Comparison of ENCODE assay signal across 10 mouse cellular contexts in genomic region chr3:89847596-89847995, GRCm38 (mm10). TPM values are rescaled to one million over a fixed set of nuclear protein-coding genes. Genes with fewer than 3 reads are reported as not detected.
DNase-seq lines count a peak whose midpoint lies in the region; ATAC-seq and TF ChIP-seq lines count a peak whose summit lies in the region.
"Had no signal": no experiment of that assay in that cellular context is flagged by ENCODE, and none has a peak within 500 bp of the region (broad histone marks: within the 10 kb centered on the region; RNA-seq: fewer than 3 reads in every experiment).

No protein-coding gene starts in this region.

- H3K4me2 ChIP-seq in intestine, embryonic 14.5 days (ENCODE audit: low read length), result no peak overlapping the region
- H3K4me2 ChIP-seq in intestine, postnatal 0 days (replicated peaks; ENCODE audit: low read depth), result no peak overlapping the region
- H3K4me2 ChIP-seq in liver, embryonic 12.5 days, result no peak overlapping the region
- H3K4me2 ChIP-seq: midbrain, embryonic 12.5 days had no signal

- no peak for DNase-seq in intestine, embryonic 14.5 days (ENCODE audit: low spot score)
- no peak for DNase-seq in frontal cortex, postnatal 36 days (ENCODE audit: low spot score in 2 of 2)
- DNase-seq in embryo, embryonic 10 days (ENCODE audit: low spot score), result no peak
- DNase-seq in retina, embryonic 14.5 days (ENCODE audit: low spot score), result no peak
- DNase-seq: embryo, embryonic 11 days had no signal

- H3K27ac ChIP-seq in intestine, embryonic 14.5 days (ENCODE audit: low read depth), result 0 out of 2 replicates have a peak overlapping the region, but pooled peaks have one; percentile 18
- no peak overlapping the region for H3K27ac ChIP-seq in intestine, postnatal 0 days (ENCODE audit: low read depth, low read length)
- peak overlapping the region; percentile 55 for H3K27ac ChIP-seq in liver, embryonic 12.5 days
- H3K27ac ChIP-seq in small intestine, adult 2 months (ENCODE audit: insufficient read depth, low read depth, low read length), result 0 out of 2 replicates have a peak overlapping the region, but pooled peaks have one; percentile 3
- H3K27ac ChIP-seq: midbrain, embryonic 12.5 days had no signal

- H3K27me3 ChIP-seq in intestine, embryonic 14.5 days (replicated peaks; ENCODE audit: control insufficient read depth, insufficient read depth, low read length), result no peaks in the 10 kb centered on the region
- H3K27me3 ChIP-seq in intestine, postnatal 0 days (replicated peaks; ENCODE audit: control insufficient read depth, insufficient read depth, low read length), result no peaks in the 10 kb centered on the region
- no peaks in the 10 kb centered on the region for H3K27me3 ChIP-seq in liver, embryonic 12.5 days (replicated peaks)
- H3K27me3 ChIP-seq in small intestine, adult 2 months (ENCODE audit: control insufficient read depth, insufficient read depth, low read length), result no peaks in the 10 kb centered on the region
- H3K27me3 ChIP-seq: midbrain, embryonic 12.5 days had no signal

- H3K4me3 ChIP-seq in intestine, embryonic 14.5 days (ENCODE audit: low read depth, low read length), result no peak overlapping the region
- H3K4me3 ChIP-seq in intestine, postnatal 0 days (ENCODE audit: low read depth, low read length), result no peak overlapping the region
- H3K4me3 ChIP-seq in liver, embryonic 12.5 days, result no peak overlapping the region
- no peak overlapping the region for H3K4me3 ChIP-seq in small intestine, adult 2 months (ENCODE audit: low read depth, low read length)
- H3K4me3 ChIP-seq: midbrain, embryonic 12.5 days had no signal

- H3K36me3 ChIP-seq in intestine, embryonic 14.5 days (ENCODE audit: control insufficient read depth, insufficient read depth, low read length), result no peaks in the 10 kb centered on the region
- H3K36me3 ChIP-seq in intestine, postnatal 0 days (ENCODE audit: control insufficient read depth, insufficient read depth), result no peaks in the 10 kb centered on the region
- H3K36me3 ChIP-seq in liver, embryonic 12.5 days, result no peaks in the 10 kb centered on the region
- H3K36me3 ChIP-seq in small intestine, adult 2 months (ENCODE audit: control insufficient read depth, insufficient read depth, low read length), result no peaks in the 10 kb centered on the region
- H3K36me3 ChIP-seq: midbrain, embryonic 12.5 days had no signal

- WGBS in intestine, embryonic 14.5 days, result 70% methylated on average over 6 of the region's 6 CpGs
- 82% methylated on average over 6 of the region's 6 CpGs for WGBS in intestine, postnatal 0 days
- WGBS in liver, embryonic 12.5 days (ENCODE audit: insufficient replicate concordance), result 54% methylated on average over 6 of the region's 6 CpGs
- WGBS in small intestine, adult 2 months, result 73% methylated on average over 6 of the region's 6 CpGs

- no peak overlapping the region for H3K9ac ChIP-seq in intestine, embryonic 14.5 days (ENCODE audit: low read length)
- H3K9ac ChIP-seq in intestine, postnatal 0 days (ENCODE audit: low read depth, low read length), result no peak overlapping the region
- no peak overlapping the region for H3K9ac ChIP-seq in liver, embryonic 12.5 days
- H3K9ac ChIP-seq: midbrain, embryonic 12.5 days had no signal

- no peak for ATAC-seq in intestine, embryonic 14.5 days (replicated peaks; ENCODE audit: low FRiP score, low TSS enrichment, low read depth)
- no peak for ATAC-seq in intestine, postnatal 0 days
- peak; percentile 48 to 49; a peak in 2 of 4 replicates for ATAC-seq in hematopoietic stem cell, adult 5-6 weeks (replicated peaks in 1 of 2; ENCODE audit: insufficient read depth in 1 of 2, low FRiP score in 2 of 2, low TSS enrichment in 1 of 2, low read depth in 1 of 2, poor library complexity in 2 of 2, severe bottlenecking in 2 of 2)
- peak; percentile 44 for ATAC-seq in liver, embryonic 12.5 days

- no peaks in the 10 kb centered on the region for H3K9me3 ChIP-seq in intestine, embryonic 14.5 days (ENCODE audit: control insufficient read depth, low read length)
- no peaks in the 10 kb centered on the region for H3K9me3 ChIP-seq in intestine, postnatal 0 days (ENCODE audit: control insufficient read depth)
- no peaks in the 10 kb centered on the region for H3K9me3 ChIP-seq in liver, embryonic 12.5 days (replicated peaks)
- H3K9me3 ChIP-seq: midbrain, embryonic 12.5 days had no signal

- no peaks in the 10 kb centered on the region for H3K4me1 ChIP-seq in intestine, embryonic 14.5 days (replicated peaks; ENCODE audit: control insufficient read depth, insufficient read depth, low read length)
- H3K4me1 ChIP-seq in intestine, postnatal 0 days (replicated peaks; ENCODE audit: control insufficient read depth, insufficient read depth, low read length), result no peaks in the 10 kb centered on the region
- peaks cover 12% of the 10 kb centered on the region for H3K4me1 ChIP-seq in liver, embryonic 12.5 days
- no peaks in the 10 kb centered on the region for H3K4me1 ChIP-seq in small intestine, adult 2 months (ENCODE audit: control insufficient read depth, insufficient read depth, insufficient read length, low read length)
- H3K4me1 ChIP-seq: midbrain, embryonic 12.5 days had no signal

- no peak for TF ChIP-seq POLR2A in small intestine, adult 2 months (IDR thresholded peaks at IDR 0.05; ENCODE audit: low read depth, low read length)

- no peak for TF ChIP-seq CTCF in intestine, postnatal 0 days (IDR thresholded peaks at IDR 0.05; ENCODE audit: low read depth)
- no peak for TF ChIP-seq CTCF in small intestine, adult 2 months (IDR thresholded peaks at IDR 0.05; ENCODE audit: extremely low read depth, insufficient read length, insufficient replicate concordance, low read depth, low read length)

RNA-seq across cellular contexts. Expression of gene She, which starts 16.4 kb away (rescaled TPM):
- polyA plus RNA-seq in intestine, embryonic 14.5 days (2014; fragmentation: Nextera tagmentation; extraction: Ambion mirVana), result 4.2 TPM in 2 replicates
- 1.6 and 1.8 TPM in 2 replicates for polyA plus RNA-seq in intestine, postnatal 0 days (2015; fragmentation: Nextera tagmentation; extraction: Ambion mirVana)
- total RNA-seq in hematopoietic stem cell, adult 5-6 weeks (2017), result 0.50 TPM in 1 of 2 replicates, not detected in the other
- 2.9 and 3.1 TPM in 2 replicates for polyA plus RNA-seq in liver, embryonic 12.5 days (2016; fragmentation: Nextera tagmentation; extraction: Ambion mirVana)
- 0.56 and 0.79 TPM in 2 replicates for polyA plus RNA-seq in small intestine, adult 2 months (2012; rRNA removed)

Comparison
In these comparisons a context has a peak if more than half of its experiments do, and no peak if none do; other contexts are left out.
1. ATAC-seq: peak in hematopoietic stem cell, adult 5-6 weeks (2 of 2) and liver, embryonic 12.5 days (single experiment); none in intestine, embryonic 14.5 days (single experiment) and intestine, postnatal 0 days (single experiment).